Mouse (Mus musculus) kidney, postnatal 0 days (tissue): Measurements from ENCODE around the gene Fhod1. TPM values are rescaled to one million over a fixed set of nuclear protein-coding genes. Genes with fewer than 3 reads are reported as not detected.

Experiments
- ATAC-seq: fragments of 200-750 bp; cut with Nextera tagmentation; replicated peaks from 2 replicates; pipeline ENCODE4 v1.8.0; 2017; ENCODE audit warnings: low read depth, moderate number of reproducible peaks, moderate TSS enrichment, moderate library complexity; ENCODE audit not compliant: low FRiP score
- DNase-seq: peaks from one replicate; pipeline ENCODE4 v3.0.0-alpha.2; 2016; ENCODE audit warnings: low spot score
- H3K27ac ChIP-seq: fragments of 300-500 bp; sonication (generic); 2 replicates; pipeline ENCODE4 v1.5.1; 2014; ENCODE audit warnings: mild to moderate bottlenecking
- H3K27me3 ChIP-seq: fragments of 300-500 bp; sonication (generic); 2 replicates; pipeline ENCODE4 v1.6.1; 2014; ENCODE audit warnings: low read length, mixed read lengths; ENCODE audit not compliant: insufficient read depth
- H3K36me3 ChIP-seq: fragments of 300-500 bp; sonication (generic); 2 replicates; pipeline ENCODE4 v1.6.1; 2014; ENCODE audit warnings: low read length, mixed read lengths; ENCODE audit not compliant: insufficient read depth
- H3K4me1 ChIP-seq: fragments of 300-500 bp; sonication (generic); replicated peaks from 2 replicates; pipeline ENCODE4 v1.6.1; 2014; ENCODE audit warnings: antibody characterized with exemption, low read length, mixed read lengths; ENCODE audit not compliant: insufficient read depth
- H3K4me2 ChIP-seq: fragments of 300-500 bp; sonication (generic); 2 replicates; pipeline ENCODE4 v1.6.1; 2014; ENCODE audit warnings: mild to moderate bottlenecking, low read length, moderate library complexity, mixed read lengths
- H3K4me3 ChIP-seq: fragments of 300-500 bp; sonication (generic); replicated peaks from 2 replicates; pipeline ENCODE4 v1.5.1; 2014; ENCODE audit warnings: low read depth, low read length
- H3K9ac ChIP-seq: fragments of 300-500 bp; sonication (generic); 2 replicates; pipeline ENCODE4 v1.6.1; 2014; ENCODE audit warnings: low read depth, low read length
- H3K9me3 ChIP-seq: fragments of 300-500 bp; sonication (generic); replicated peaks from 2 replicates; pipeline ENCODE4 v1.6.1; 2016; ENCODE audit warnings: low read length, inconsistent platforms, mixed read lengths
- CTCF ChIP-seq: IDR thresholded peaks from 2 replicates; pipeline ENCODE4 v1.5.1; 2016; ENCODE audit warnings: antibody characterized with exemption, low read depth, mild to moderate bottlenecking, moderate library complexity
- WGBS: fragments of 180-500 bp; shearing (Covaris S2); extraction: QIAGEN DNeasy Blood & Tissue Kit; methylation state at CpG from one replicate; pipeline ENCODE4 v1.1.7; 2014; 5-methylcytosine and 5-hydroxymethylcytosine counted together
- microRNA counts: library from miRNA; unstranded; fragments of <30 nt; microRNA quantifications from one replicate; lab custom pipeline; 2015
- microRNA-seq: library from miRNA; unstranded; fragments of <30 nt; microRNA quantifications from one replicate; pipeline ENCODE4, GENCODE M21; 2016
- polyA plus RNA-seq: library from polyadenylated mRNA; unstranded; fragments of >200 nt; fragmentation: Nextera tagmentation; extraction: Ambion mirVana; gene quantifications from 2 replicates; pipeline ENCODE4 v1.2.1, GENCODE M21; 2015

Gene Fhod1
- polyA plus RNA-seq, 1 experiment from 2014 or later: 1.8 TPM

DNA sequence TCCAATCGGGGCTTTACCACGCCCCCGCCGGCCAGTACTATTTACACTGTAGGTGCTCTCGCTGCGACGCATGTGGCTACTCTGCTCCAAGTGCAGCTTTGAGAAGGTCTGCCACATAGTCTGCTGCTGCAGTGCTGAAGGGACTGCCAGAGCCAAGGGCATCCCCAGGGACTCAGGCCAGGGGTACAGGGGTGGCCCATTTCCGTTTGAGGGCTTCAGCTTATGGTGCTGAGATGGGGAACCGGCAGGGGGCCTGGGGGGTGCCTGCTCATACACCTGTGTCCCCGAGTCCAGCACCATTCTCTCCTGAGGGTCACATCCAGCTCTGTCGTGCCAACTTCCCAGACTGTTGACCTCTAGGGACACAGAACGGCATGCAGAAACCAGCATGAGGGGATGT, 62.2 kb downstream of the Fhod1 start:
- WGBS: 62% methylated on average over 12 of the region's 12 CpGs
- H3K9ac ChIP-seq: no peak overlapping the region

DNA sequence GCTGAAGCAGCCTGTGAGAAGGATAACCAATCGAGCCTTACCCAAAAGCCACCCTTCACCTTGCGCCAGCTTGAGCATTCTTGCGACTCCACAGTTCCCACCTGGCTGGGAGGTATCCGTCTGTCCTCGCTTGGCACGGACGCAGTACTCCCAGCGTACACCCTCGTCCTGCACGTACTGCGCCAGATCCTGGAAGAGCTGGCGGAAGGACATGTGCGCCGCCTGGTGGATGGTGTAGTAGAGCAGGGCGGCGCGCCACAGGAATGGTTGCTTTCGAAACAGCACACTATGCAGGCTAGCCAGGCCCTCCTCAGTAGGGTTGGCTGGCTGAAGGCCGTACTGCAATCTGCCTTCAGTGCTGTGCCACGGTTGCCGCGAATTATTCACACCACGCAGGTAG, 64.7 kb downstream of the Fhod1 start:
- no peak overlapping the region for H3K9ac ChIP-seq

More for the DNA sequence above, 62.2 kb downstream of the Fhod1 start:
- no peak for DNase-seq
- peaks cover 17% of the 10 kb centered on the region for H3K4me1 ChIP-seq
- H3K27me3 ChIP-seq: peaks cover 4% of the 10 kb centered on the region; the same call in 1 of the 2 replicates
- H3K27ac ChIP-seq: no peak overlapping the region
- TF ChIP-seq CTCF: no peak
- no peak for ATAC-seq
- H3K9me3 ChIP-seq: no peaks in the 10 kb centered on the region
- no peak overlapping the region for H3K4me3 ChIP-seq
- no peak overlapping the region for H3K4me2 ChIP-seq
- no peaks in the 10 kb centered on the region; the same call in 1 of the 2 replicates for H3K36me3 ChIP-seq

DNA sequence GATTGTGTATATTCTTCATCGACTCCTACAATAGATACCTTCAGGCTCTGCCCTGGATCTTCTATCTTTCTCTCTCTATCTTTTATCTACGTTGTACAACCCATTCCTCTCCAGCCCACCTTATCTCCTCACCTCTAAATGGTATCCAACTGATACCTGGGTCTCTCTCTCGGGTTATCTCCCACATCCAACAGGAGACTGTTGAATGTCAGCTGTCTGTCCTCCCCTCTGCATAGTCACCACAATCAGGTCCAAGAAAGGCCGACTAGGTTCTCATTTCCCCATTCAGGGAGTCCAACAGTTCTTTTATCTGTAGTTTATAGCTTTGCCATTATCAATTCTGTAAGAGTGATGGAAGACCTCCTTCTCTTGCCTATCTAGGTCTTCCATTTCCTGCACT, 65.5 kb downstream of the Fhod1 start:
- Histone ChIP-seq H3K9ac (no peak overlapping the region), H3K36me3 (no peaks in the 10 kb centered on the region; the same call in 1 of the 2 replicates), H3K27me3 (peaks cover 15% of the 10 kb centered on the region), H3K4me3 (no peak overlapping the region), H3K4me2 (no peak overlapping the region), H3K4me1 (0 out of 2 replicates have a peak, but pooled peaks cover 2% of the 10 kb centered on the region), H3K27ac (no peak overlapping the region), H3K9me3 (no peaks in the 10 kb centered on the region)
- DNase-seq (no peak), ATAC-seq (no peak)
- WGBS: 88% methylated on average over 4 of the region's 4 CpGs
- TF ChIP-seq CTCF: no peak

More for the DNA sequence above, 64.7 kb downstream of the Fhod1 start:
- Histone ChIP-seq H3K36me3 (no peaks in the 10 kb centered on the region; the same call in 1 of the 2 replicates), H3K27me3 (peaks cover 7% of the 10 kb centered on the region), H3K27ac (no peak overlapping the region), H3K4me2 (no peak overlapping the region), H3K4me3 (no peak overlapping the region), H3K9me3 (no peaks in the 10 kb centered on the region), H3K4me1 (0 out of 2 replicates have a peak, but pooled peaks cover 2% of the 10 kb centered on the region)
- TF ChIP-seq CTCF: peak; percentile 78
- DNase-seq (no peak), ATAC-seq (peak; percentile 37; the same call in 1 of the 2 replicates)
- WGBS: 45% methylated on average over 23 of the region's 23 CpGs

DNA sequence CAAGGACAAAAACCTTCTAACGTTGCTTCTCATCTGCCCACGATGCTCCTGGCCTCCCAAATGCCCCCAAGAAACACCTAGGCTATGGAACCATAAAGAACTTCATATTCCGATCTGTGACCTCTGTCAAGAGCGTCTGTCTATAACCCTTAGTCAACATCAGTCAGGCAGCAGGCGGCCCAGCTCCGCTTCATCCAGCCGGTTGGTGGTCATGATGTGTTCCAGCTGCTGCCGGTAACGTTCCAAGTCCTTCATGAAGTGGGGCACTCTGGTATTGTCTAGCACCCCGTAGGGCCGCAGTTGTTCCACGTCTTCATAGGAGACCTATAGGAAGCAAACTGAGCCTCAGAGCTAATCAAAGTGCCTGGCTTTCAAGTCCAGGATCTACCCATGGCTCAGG, 65.9 kb downstream of the Fhod1 start:
- no peak overlapping the region for H3K27ac ChIP-seq
- no peak for TF ChIP-seq CTCF
- ATAC-seq (no peak), DNase-seq (no peak)
- H3K27me3 ChIP-seq: peaks cover 19% of the 10 kb centered on the region
- no peak overlapping the region for H3K9ac ChIP-seq
- no peak overlapping the region for H3K4me2 ChIP-seq
- H3K36me3 ChIP-seq: no peaks in the 10 kb centered on the region; the same call in 1 of the 2 replicates
- 0 out of 2 replicates have a peak, but pooled peaks cover 2% of the 10 kb centered on the region for H3K4me1 ChIP-seq
- WGBS: 83% methylated on average over 12 of the region's 12 CpGs
- H3K9me3 ChIP-seq: no peaks in the 10 kb centered on the region
- H3K4me3 ChIP-seq: no peak overlapping the region

DNA sequence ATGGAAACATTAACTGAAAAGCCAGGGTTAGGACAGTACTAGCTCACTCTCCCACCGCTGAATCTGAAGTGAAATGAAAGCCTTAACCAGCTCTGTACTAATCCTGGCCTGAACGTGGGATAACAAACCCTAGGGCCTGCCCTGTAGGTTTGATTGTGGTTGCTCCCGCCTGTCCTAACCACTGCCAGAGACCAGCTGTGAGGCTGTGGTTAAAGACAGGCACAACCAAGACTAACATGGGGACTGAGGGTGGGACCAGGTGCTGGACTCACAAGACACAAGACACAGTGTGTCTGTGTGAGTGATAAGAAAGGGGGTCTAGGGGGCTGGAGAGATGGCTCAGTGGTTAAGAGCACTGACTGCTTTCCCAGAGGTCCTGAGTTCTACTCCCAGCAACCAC, 67.2 kb downstream of the Fhod1 start:
- Histone ChIP-seq H3K27me3 (peaks cover 30% of the 10 kb centered on the region), H3K4me3 (no peak overlapping the region), H3K27ac (no peak overlapping the region), H3K9me3 (no peaks in the 10 kb centered on the region), H3K36me3 (no peaks in the 10 kb centered on the region; the same call in 1 of the 2 replicates), H3K4me2 (no peak overlapping the region), H3K9ac (no peak overlapping the region), H3K4me1 (0 out of 2 replicates have a peak, but pooled peaks cover 2% of the 10 kb centered on the region)
- 85% methylated on average over 3 of the region's 3 CpGs for WGBS
- ATAC-seq: no peak
- DNase-seq: no peak
- TF ChIP-seq CTCF: no peak

MicroRNA genes within 50 kb of the gene (microRNA counts, 519-probe panel; counts per million panel counts)
- microRNA mmu-miR-328 (lab: Ali Mortazavi, UCI): 1,648 counts per million, percentile 68 among the panel's probes with 10 or more counts

Small RNAs within 50 kb of the gene (microRNA-seq; reads per million reads assigned to microRNA genes)
- gene Gm27320: not detected
- gene Mir328: 200 reads per million, percentile 59 among the genes with 10 or more reads in this experiment

Other genes starting within 250 kb of the Fhod1 start
- not detected in 2 replicates for gene Ces4a, start 216.2 kb downstream of the Fhod1 start, polyA plus RNA-seq
- 59.6 and 59.7 TPM in 2 replicates for gene Cbfb, start 177.3 kb downstream of the Fhod1 start, polyA plus RNA-seq
- 19.2 and 20.6 TPM in 2 replicates for gene D230025D16Rik, start 122.8 kb downstream of the Fhod1 start, polyA plus RNA-seq
- 7.5 and 7.7 TPM in 2 replicates for gene B3gnt9, start 92.8 kb downstream of the Fhod1 start, polyA plus RNA-seq
- gene Tradd, start 83.3 kb downstream of the Fhod1 start, polyA plus RNA-seq: 21.8 and 24.2 TPM in 2 replicates
- 1.8 and 2.4 TPM in 2 replicates for gene Fbxl8, start 83.3 kb downstream of the Fhod1 start, polyA plus RNA-seq
- gene Hsf4, start 78.2 kb downstream of the Fhod1 start, polyA plus RNA-seq: 0.12 TPM in 1 of 2 replicates, not detected in the other
- gene Nol3, start 71.8 kb downstream of the Fhod1 start, polyA plus RNA-seq: 0.29 and 0.68 TPM in 2 replicates
- 5.5 and 6.2 TPM in 2 replicates for gene 4931428F04Rik, start 58.1 kb downstream of the Fhod1 start, polyA plus RNA-seq
- 15.9 and 18.5 TPM in 2 replicates for gene Exoc3l, start 51.9 kb downstream of the Fhod1 start, polyA plus RNA-seq
- 55.2 and 57.9 TPM in 2 replicates for gene E2f4, start 50.3 kb downstream of the Fhod1 start, polyA plus RNA-seq
- gene Elmo3, start 42.4 kb downstream of the Fhod1 start, polyA plus RNA-seq: 15.5 and 17.4 TPM in 2 replicates
- 5.2 and 5.6 TPM in 2 replicates for gene Lrrc29, start 21.7 kb downstream of the Fhod1 start, polyA plus RNA-seq
- 134 and 140 TPM in 2 replicates for gene Tmem208, start 21.6 kb downstream of the Fhod1 start, polyA plus RNA-seq
- 1.3 and 1.4 TPM in 2 replicates for gene Slc9a5, start 890 bp upstream of the Fhod1 start, polyA plus RNA-seq
- 0.31 and 0.33 TPM in 2 replicates for gene Plekhg4, start 25.3 kb upstream of the Fhod1 start, polyA plus RNA-seq
- gene Kctd19, start 65.5 kb upstream of the Fhod1 start, polyA plus RNA-seq: 0.05 TPM in 1 of 2 replicates, not detected in the other
- gene Lrrc36, start 65.6 kb upstream of the Fhod1 start, polyA plus RNA-seq: 0.15 and 0.34 TPM in 2 replicates
- 15.6 and 19.4 TPM in 2 replicates for gene Tppp3, start 123.6 kb upstream of the Fhod1 start, polyA plus RNA-seq
- 28.0 and 30.5 TPM in 2 replicates for gene Zdhhc1, start 148.9 kb upstream of the Fhod1 start, polyA plus RNA-seq
- 42.4 and 44.8 TPM in 2 replicates for gene Hsd11b2, start 170.8 kb upstream of the Fhod1 start, polyA plus RNA-seq
- 112 and 122 TPM in 2 replicates for gene Atp6v0d1, start 218.1 kb upstream of the Fhod1 start, polyA plus RNA-seq